Mouse (Mus musculus) embryonic fibroblast, embryonic 13.5 days (primary cell): ENCODE results near the gene Tesk1.

Experiments used
- CTCF ChIP-seq: IDR thresholded peaks from 2 replicates; pipeline ENCODE4 v1.5.1; 2011; ENCODE audit warnings: mild to moderate bottlenecking, control low read depth, low read length, moderate library complexity, borderline replicate concordance; ENCODE audit not compliant: insufficient read depth
- POLR2A ChIP-seq: IDR thresholded peaks from 2 replicates; pipeline ENCODE4 v1.6.1; 2011; ENCODE audit warnings: low read depth, mild to moderate bottlenecking, control low read depth, low read length, moderate library complexity

DNA sequence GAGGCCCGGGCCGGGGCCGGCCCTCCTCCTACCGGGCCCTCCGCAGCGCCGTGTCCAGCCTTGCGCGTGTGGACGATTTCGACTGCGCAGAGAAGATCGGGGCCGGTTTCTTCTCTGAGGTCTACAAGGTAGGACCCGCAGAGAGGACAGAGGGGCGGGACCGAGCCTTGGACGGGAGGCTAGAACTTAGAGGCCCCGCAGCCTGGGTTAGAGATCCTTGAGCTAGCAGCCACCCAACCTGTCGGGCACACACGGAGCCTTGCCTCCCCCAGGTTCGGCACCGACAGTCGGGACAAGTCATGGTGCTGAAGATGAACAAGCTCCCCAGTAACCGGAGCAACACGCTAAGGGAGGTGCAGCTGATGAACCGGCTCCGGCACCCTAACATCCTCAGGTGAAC is 1.8 kb downstream of the Tesk1 start:
- TF ChIP-seq CTCF (no peak), POLR2A (no peak)
